Mouse (Mus musculus) left cerebral cortex, postnatal 14 days (tissue): ENCODE measurements at regions not wholly inside any gene's neighbourhood (a gene's known extent, or its start where the extent isn't known, plus 50 kb on each side); places are given as distances from the start of the nearest gene placed in this dataset.
A peak's percentile ranks its signal among the peaks of the same experiment; 100 is the strongest.
"Not testable (repeated sequence)": the region's sequence is repeated elsewhere in the genome, so short reads cannot be mapped to it uniquely, and the experiment has no call there.

Source experiments
- DNase-seq, 2 experiments: peaks; one replicate each; pipeline ENCODE4 v3.0.0; 2021 to 2022; ENCODE audit warnings: low spot score in 2 of 2, mixed read lengths in 1 of 2
- intact Hi-C: fragments of 180-260 bp; cut with DNase I; formaldehyde crosslinking; loops from one replicate; pipeline ENCODE4 v1.15.1; 2025

DNA sequence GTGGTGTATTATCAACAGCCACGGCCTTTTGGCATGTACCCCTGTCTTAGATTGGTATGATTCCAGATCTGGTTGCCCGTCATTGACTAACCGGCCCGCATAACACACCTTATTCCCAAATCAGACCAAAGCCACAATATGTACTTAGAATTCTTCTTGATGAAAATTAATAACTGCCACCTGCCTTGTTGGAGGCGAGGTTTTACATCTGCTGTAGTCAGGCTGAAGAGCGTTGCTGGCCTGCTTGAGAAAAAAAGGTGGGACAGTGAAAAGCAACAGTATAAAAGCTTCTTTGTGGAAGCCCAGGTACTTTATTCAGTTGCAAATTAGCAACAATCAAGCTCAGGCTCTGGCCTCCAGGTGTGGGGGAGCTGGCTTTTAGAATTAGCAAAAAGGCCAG, 223.6 kb upstream of the Car8 start:
- DNase-seq, intact Hi-C loops: not testable (repeated sequence)

DNA sequence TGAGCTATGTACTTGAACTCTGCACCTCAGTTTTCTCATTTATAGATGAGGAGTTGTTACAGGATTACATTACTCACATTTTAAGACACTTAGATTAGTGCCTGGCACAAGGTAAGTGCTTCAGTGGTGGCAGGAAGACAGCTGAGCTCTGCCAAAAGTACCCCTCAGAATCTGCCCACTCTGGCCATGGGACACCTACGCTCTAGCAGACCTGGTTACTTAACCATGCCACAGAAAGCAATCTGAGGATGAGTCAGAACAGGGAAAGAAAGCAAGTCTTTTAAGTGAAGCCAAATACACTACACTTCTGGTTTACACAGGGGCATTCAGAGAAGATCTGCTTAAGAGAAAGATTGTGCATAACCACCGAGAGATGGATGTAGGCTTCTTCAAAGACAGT, 215.5 kb upstream of the Car8 start:
- no peak for DNase-seq

DNA sequence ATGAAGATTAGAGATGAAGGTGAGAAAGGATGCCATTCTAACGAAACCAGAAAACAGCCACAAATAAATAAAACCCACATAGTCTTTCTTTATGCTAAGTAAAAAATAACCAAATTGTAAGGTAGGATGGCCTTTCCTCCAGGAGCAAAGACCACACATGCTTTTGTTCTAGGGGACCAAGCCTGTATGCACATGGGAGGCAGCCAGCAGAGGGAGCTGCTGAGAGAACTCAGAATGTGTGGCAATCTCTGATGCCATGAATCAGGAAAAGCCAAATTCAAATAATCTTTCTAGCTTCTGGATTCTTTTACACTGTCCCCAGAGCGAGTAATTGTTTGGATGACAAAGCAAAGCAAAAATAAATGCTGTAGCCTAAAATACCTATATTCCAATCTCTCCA, 193.6 kb upstream of the Car8 start:
- intact Hi-C loops = no loop called here

More for the DNA sequence above, 215.5 kb upstream of the Car8 start:
- intact Hi-C loops = no loop called here

DNA sequence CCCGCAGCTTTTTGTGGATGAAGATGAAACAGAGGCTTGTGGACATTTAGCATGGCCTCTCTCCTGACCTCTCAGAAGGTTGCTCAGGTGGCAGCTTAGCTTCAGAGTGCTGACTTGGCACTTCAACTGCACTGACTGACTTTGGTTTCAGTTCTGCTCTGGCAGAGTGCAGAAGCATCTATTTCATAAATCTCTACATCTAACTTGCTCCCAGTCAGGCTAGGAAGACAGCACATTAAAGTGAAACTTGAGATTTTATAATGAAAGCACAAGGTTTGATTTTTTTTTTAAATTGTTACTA, 192.1 kb upstream of the Car8 start:
- intact Hi-C loops = no loop called here
- no peak for DNase-seq

More for the DNA sequence above, 193.6 kb upstream of the Car8 start:
- peak; percentile 8 to 66 for DNase-seq

DNA sequence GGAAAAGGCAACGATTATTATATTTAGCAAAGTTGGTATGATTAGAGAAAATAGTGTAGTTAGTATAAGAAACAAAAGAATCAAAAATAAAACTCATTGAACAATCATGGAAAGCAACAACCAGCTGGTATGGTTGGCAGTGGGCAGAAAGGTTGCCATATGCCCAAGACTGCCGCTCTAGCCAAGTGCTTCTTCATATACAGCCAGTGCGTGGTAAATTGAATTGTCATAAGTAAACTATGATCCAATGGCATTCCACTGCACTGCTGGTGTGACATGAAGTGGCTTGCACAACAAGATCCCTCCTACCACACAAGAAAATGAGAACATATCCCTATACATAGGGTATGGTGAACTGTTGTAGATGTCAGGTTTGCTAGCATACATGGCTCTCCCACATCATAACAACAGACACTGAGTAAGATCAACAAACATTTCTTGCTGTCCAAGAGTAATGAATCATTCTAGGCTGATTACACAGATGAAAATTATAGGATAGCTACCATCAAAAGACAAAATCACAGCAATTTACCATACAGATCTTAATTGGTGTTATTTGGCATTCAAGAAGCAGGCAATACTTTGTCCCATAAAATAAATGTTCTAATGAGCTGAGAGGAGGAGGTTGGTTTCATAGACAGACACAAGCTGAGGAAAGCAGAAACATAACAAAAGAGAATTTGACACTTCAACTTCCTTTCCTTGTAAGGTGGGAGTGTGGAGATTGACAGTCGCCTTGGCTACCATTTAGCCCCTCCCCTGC, 191.6 kb upstream of the Car8 start:
- intact Hi-C loops = no loop called here
- no peak for DNase-seq

DNA sequence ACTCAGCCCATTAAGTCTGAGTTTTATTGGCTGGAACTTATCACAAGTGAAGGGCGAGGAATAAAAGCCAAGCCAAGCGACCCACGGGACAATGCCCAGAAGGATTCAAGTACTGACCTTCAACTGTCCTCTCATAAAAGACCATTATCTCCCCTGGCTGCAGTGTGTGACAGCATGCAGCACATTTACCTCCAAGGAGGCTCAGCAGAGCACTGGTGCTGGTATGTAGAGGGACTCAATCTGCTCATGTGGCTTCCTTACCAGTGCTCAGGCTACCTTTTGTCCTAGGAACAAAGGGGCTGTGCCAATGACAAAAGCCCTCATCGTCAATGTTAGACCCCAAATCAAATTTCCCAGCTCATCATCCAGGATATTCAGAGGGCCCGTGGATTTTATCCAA, 190.9 kb upstream of the Car8 start:
- intact Hi-C loops = no loop called here

DNA sequence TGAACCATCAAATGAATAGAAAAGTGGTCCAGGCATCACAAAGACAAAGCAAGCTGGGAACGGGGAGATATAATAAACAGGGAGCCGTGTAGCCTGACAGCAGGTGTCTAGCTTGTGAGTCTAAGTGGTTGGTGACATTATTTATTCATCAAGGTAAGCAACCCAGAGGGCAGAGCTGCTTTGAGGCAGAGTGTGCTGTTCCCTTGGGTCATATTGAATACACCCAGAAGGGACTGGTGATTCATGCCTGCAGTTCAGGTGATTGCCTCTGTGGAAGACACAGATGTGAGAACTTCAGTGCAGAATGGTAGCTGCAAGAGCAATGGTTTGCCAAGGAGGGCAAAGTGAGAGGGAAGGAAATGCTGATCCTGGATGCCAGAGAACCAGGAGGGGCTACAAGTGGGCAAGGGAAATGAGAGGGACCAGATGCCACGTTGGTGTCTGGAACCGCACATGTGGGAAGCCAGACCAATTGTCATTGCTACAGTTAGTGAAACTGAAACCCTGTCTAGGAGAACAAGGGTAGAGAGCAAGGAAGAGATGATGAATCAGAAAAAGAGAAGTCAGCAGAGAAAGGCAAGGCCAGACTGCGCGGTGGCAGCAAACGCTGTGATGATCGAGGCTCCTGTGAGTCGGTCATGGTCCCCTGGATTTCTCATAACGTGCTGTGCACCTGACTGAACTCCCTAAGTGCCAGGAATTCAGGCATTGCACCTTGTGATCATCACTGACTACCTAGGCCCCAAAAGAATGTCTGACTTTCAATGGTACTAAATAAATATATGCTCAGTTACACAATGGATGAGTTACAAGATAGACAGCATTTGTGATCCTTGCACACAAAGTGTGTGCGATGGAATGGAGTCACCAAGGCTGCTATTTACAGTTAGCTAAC, 190.0 kb upstream of the Car8 start:
- no peak for DNase-seq

More for the DNA sequence above, 190.9 kb upstream of the Car8 start:
- no peak for DNase-seq

DNA sequence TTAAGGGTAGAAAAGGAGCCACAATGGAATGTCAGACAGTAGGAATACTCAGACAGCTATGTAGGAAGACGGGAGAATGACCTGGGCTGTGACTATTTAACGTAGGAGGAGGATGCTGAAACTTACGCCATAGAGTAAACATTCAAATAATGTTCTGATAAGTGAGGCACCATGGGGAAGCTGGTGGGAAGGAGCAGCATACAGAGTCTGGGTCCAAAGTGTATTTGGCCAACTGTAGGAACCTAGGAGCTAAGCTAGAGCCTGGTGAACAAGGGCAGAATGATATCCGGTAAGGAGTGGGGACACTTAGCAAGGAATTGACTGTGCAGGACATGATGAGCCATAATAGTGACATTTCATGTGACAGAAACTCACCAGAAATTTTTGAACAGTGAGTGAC, 189.0 kb upstream of the Car8 start:
- no peak for DNase-seq
- intact Hi-C loops = no loop called here

More for the DNA sequence above, 190.0 kb upstream of the Car8 start:
- intact Hi-C loops = no loop called here

DNA sequence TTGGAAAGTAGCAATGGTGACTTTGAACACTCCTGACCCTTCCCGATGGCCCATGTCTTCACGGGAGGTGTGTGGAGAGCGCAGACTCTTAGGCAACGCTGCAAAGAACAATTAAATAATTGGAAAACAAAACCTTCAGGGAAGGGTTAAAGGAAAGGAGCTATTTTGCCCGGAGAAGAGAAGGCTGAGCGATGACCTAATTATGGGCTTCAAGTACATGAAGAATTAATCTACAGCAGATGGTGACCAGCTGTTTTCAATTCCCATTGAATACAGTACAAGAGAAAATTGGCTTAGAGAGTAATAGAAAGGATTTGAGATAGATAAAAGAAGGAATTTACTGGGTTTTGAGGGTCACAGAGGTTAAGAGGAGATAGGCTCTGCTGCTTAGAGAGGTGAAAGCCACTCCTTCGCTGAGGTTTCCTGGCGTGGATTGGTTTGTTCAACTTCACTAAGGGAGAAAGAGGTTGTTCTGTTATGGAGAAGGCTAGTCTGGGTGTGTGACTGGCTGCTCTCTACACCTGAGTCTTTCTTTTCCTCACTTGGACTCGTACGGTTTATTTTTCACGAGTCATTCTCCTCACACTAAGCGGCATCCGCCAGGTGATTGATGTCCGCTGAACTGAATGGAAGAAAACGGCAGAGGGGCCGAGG, 184.7 kb upstream of the Car8 start:
- no peak for DNase-seq
- intact Hi-C loops = no loop called here

DNA sequence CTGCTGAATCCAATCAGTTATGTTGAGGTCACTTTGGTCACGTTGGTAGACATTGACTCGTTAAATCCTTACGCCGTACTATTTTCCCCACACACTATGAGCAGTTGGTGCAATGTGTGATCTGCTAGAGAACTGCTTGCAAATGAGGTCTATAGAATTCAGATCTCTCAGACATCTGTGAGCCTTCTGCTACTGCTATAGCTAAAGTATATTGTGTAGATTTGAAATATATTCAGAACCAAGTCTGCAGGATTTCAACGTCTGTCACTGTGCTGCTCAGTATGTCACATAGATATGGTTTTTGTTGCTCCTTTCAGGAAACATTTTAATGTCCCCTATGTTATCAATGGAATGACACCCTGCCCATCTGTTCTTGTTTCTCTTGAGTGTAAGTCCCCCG, 182.4 kb upstream of the Car8 start:
- intact Hi-C loops = no loop called here
- peak in 1 of 2 experiments; percentile 46 for DNase-seq

DNA sequence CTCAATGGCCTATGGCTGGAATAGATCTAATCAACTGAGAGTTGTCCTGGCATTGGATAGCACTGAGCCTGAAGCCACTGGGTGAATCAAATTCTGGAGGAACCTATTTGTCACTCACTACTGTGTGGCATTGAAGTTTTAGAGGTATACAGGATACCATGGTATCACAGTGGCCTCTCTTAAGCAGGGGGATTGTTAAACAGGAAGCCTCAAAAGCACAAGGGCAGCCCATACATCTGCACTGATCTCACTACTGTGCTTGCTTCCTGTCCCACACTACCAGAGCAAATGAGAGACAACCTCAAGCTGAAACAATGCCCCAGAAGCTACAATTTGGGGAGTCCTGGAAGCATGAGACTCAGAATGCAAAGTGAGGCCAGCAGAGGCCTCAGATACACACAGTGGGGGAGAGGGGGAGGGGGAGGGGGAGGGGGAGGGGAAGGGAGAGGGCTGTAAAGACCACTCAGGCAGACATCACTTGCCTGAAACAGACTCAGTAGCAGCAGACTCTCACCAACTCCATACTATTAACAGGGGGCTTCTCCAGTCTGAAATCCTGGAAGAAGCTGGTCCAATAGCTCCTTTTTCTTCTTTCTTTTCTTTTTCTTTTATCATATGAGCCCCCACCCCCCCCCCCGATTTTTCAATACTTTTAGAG, 179.7 kb upstream of the Car8 start:
- no peak for DNase-seq
- intact Hi-C loops = no loop called here

DNA sequence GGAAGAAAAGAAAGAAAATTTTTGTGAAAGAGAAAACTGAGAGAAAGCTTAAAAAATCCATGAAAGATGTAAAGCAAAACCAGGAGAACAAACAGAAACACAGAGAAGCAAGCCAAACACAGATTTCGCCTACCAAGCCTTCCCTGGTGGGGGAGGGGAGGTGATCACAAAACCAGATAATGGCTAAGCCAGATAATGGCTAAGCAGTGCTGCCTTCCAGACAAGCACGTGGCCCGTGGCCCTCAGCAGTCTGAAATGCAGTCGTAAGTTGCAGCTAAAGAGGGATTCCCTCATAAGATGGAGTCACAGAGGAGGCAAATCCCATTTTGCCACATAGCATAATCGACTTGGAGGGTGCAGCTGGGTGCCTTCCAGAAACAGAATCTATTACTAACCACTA, 179.0 kb upstream of the Car8 start:
- DNase-seq = no peak
- intact Hi-C loops = no loop called here

DNA sequence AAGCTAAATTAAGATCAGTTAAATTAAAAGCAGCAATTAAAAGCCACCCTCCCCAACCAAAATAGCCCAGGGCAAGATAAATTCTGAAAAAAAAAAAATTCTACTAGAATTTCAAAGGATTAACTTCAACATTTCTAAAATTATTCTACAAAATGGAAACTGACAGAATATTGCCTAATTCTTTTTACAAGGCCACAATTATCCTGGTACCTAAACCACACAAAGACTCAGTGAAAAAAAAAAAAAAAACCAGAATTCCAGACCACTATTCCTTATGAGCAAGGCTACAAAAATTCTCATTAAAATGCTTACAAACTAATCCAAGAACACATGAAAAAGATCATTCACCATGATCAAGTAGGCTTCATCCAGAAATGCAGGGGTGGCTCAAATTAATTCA, 174.5 kb upstream of the Car8 start:
- intact Hi-C loops = no loop called here
- DNase-seq = no peak

DNA sequence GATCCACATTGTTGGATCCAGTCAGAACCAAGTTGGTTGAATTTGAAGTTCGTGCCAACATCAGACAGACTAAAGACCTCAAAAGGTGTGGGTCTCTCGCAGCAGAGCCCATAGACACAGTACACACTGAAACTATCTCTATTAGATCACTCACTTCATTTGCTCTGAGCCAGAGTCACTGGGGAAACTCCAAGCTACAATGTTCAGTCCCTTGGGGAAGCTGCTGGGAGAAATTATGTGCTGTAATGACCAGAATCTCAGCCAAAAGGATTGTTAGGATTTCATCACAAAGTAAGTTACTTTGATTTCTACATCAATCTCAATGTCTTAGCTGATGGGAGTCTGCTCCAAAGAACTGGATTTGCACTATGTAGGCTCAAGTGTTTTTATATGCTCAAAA, 161.2 kb upstream of the Car8 start:
- intact Hi-C loops = no loop called here
- no peak for DNase-seq

DNA sequence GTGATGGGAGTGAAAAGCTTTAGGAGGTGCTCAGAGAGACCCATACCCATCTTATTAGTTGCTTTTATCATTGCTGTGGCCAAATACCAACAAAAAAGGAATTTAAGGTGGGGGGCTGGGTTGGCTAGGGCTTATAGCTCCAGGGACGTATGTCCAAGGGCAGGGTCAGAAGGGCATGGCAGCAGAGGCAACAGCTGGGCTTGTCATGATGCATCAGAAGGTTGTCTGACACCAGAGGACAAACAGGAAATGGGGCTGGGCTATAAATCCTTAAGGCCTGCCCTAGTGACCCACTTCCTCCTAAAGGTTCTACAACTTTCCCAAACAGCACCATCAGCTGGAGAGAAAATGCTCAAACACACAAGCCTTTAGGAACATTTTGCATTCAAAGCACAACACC, 160.6 kb upstream of the Car8 start:
- DNase-seq = no peak
- intact Hi-C loops = no loop called here

DNA sequence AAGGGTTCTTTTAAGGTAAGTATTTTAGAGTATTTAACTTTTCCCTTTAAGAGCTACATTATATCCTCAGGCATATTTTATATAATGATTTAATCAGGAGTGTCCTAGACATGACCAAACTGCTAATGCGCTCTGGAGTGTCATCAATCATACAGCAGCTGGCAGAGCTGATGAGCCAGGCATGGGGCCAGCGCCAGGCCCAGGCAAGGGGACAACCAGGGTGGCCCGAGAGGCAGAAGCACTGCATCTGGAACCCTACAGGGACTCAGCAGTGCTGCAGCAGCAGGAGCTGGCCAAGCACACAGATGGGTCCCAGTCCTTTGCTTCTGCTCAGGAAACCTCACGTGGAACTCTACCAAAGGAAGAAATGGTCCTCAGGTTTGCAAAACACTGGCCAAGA, 160.1 kb upstream of the Car8 start:
- DNase-seq = no peak
- intact Hi-C loops = no loop called here

DNA sequence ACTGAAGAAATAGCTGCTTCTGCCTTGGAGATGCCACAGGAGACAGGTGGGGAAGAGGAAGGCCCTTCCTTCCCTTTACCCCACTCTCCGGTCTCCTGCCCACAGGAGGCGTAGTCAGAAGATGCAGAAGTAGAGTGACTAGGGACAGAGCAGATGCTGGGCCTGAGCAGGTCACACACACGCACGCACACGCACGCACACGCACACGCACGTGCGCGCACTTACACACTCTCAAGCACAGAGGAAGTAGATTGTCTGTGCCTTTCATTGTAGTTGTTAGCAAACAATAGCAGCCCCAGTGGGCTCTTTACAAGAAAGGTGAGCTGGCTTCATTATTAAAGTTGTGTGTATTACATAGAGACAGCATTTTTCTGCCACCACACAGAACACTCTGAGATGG, 144.3 kb upstream of the Car8 start:
- no peak for DNase-seq
- intact Hi-C loops = loop anchor here (5.0 kb wide), 1 partner anchor 644 kb away; no protein-coding TSS in a partner anchor

DNA sequence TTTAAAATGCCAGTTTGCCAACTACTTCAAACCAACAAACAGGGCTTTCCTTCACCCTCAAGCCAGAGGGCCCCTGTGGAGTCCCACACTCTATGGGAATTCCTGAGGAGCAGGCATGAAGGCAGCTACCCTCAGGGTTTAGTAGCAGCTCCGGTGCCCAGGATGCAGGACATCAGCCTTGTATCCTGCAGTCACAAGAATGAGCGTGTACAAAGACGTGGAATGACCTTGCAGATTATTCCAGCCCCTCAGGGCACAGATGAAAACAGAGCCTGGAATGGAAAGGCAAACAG, 143.2 kb upstream of the Car8 start:
- no peak for DNase-seq
- intact Hi-C loops = loop anchor here (5.0 kb wide), 1 partner anchor 645 kb away; no protein-coding TSS in a partner anchor

DNA sequence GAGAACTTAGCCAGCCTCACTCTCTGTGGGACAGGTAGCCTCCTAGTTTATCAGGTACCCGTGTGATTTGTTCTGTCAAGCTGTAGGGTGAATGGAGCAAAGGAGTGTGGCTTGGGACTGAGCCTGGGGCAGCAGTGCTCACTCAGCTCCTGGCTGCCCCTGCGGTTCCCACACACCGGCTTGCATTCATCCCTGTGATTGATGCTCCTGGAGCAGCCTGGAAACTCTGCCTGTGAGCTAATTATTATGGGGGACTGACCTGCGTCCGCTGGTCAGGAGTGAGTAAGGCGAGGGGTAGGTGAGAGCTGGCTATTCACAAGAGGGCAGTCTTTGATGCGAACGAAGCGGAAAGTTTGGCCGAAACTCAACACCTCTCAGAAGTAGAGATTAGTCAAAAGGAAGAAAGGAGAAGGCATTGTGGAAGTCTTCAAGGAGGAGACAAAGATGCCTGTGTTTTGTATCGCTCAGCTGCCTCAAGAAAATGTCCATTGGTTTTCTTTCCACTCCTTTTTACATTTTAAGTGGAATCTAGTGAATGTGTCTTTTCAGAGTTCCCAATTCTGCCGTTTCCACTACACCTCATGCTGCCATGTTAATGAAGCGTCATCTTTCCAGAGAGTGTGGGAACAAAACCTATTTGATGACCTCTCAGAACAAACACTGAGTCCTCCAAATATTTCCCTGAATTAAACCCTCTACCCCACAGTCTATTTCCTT, 142.7 kb upstream of the Car8 start:
- no peak for DNase-seq
- intact Hi-C loops = loop anchor here (5.0 kb wide), 1 partner anchor 646 kb away; no protein-coding TSS in a partner anchor
